Mouse (Mus musculus) CH12.LX (cell line): ENCODE results near the gene Hoxd11. TPM values are rescaled to one million over a fixed set of nuclear protein-coding genes. Genes with fewer than 3 reads are reported as not detected.

Experiments
- DNase-seq: peaks from one replicate; pipeline ENCODE4 v3.0.0-alpha.2; 2013; ENCODE audit errors: extremely low read depth
- H3K27ac ChIP-seq: 2 replicates; pipeline ENCODE4 v1.5.1; 2012; ENCODE audit warnings: low read depth, mild to moderate bottlenecking, control low read depth, moderate library complexity; ENCODE audit not compliant: insufficient read depth
- H3K27me3 ChIP-seq: replicated peaks from 2 replicates; pipeline ENCODE3; 2012; ENCODE audit warnings: inconsistent platforms
- H3K36me3 ChIP-seq, 2 experiments: replicated peaks in 1 of 2; 2 replicates each; pipeline versions ENCODE3 to v1.6.1; 2012; ENCODE audit warnings: inconsistent platforms in 1 of 2, low read length in 1 of 2, mild to moderate bottlenecking in 1 of 2, mixed read lengths in 1 of 2, moderate library complexity in 1 of 2; ENCODE audit not compliant: control insufficient read depth in 1 of 2, insufficient read depth in 1 of 2
- H3K4me1 ChIP-seq, 2 experiments: 2 replicates each; pipeline ENCODE4 v1.6.1; 2012; ENCODE audit warnings: inconsistent platforms in 1 of 2, moderate library complexity in 1 of 2; ENCODE audit not compliant: insufficient read depth in 2 of 2, control insufficient read depth in 1 of 2
- H3K4me2 ChIP-seq: 2 replicates; pipeline ENCODE4 v1.6.1; 2012; ENCODE audit warnings: low read depth, mild to moderate bottlenecking, control low read depth; ENCODE audit not compliant: poor library complexity, insufficient read depth, severe bottlenecking
- H3K4me3 ChIP-seq, 3 experiments: fragments of 150-350 bp in 1 of 3; sonication (generic) in 1 of 3; replicated peaks in 1 of 3; 2 replicates each; pipeline versions ENCODE3 to v1.5.1; 2011 to 2012; ENCODE audit warnings: low read depth in 2 of 3, low read length in 2 of 3, mild to moderate bottlenecking in 2 of 3, moderate library complexity in 2 of 3, control low read depth in 1 of 3, improper control_type of control experiment in 1 of 3, inconsistent platforms in 1 of 3, mixed read lengths in 1 of 3; ENCODE audit not compliant: poor library complexity in 1 of 3
- H3K79me2 ChIP-seq: replicated peaks from 2 replicates; pipeline ENCODE4 v1.6.1; 2012; ENCODE audit warnings: mild to moderate bottlenecking, moderate library complexity; ENCODE audit not compliant: control insufficient read depth, poor library complexity, insufficient read depth, severe bottlenecking; ENCODE audit errors: extremely low read depth
- H3K9ac ChIP-seq: 2 replicates; pipeline ENCODE4 v1.6.1; 2012; ENCODE audit warnings: low read depth, mild to moderate bottlenecking, control low read depth, moderate library complexity; ENCODE audit not compliant: insufficient read depth
- H3K9me3 ChIP-seq: replicated peaks from 2 replicates; pipeline ENCODE3; 2012; ENCODE audit warnings: low read length, inconsistent platforms, mixed read lengths
- E2F4 ChIP-seq: IDR thresholded peaks from 2 replicates; pipeline ENCODE4 v1.6.1; 2011; ENCODE audit warnings: low read depth, low read length, improper control_type of control experiment; ENCODE audit not compliant: insufficient replicate concordance
- ELF1 ChIP-seq: IDR thresholded peaks from 2 replicates; pipeline ENCODE4 v1.6.1; 2014; ENCODE audit warnings: low read depth, mild to moderate bottlenecking, inconsistent platforms, low read length, improper control_type of control experiment
- ETS1 ChIP-seq: conservative IDR thresholded peaks from 2 replicates; pipeline ENCODE4 v1.6.1; 2012; ENCODE audit warnings: low read depth, mild to moderate bottlenecking, inconsistent platforms, low read length, improper control_type of control experiment, moderate library complexity
- GABPA ChIP-seq: IDR thresholded peaks from 2 replicates; pipeline ENCODE4 v1.6.1; 2012; ENCODE audit warnings: low read depth, low read length, improper control_type of control experiment, inconsistent platforms; ENCODE audit not compliant: insufficient replicate concordance
- HCFC1 ChIP-seq: IDR thresholded peaks from 2 replicates; pipeline ENCODE4 v1.6.1; 2012; ENCODE audit warnings: low read depth, mild to moderate bottlenecking, inconsistent platforms, low read length, improper control_type of control experiment
- JUND ChIP-seq: conservative IDR thresholded peaks from 2 replicates; pipeline ENCODE4 v1.6.1; 2011; ENCODE audit warnings: low read depth, low read length, improper control_type of control experiment
- KAT2A ChIP-seq: IDR thresholded peaks from 2 replicates; pipeline ENCODE4 v1.6.1; 2012; ENCODE audit warnings: low read length, improper control_type of control experiment, inconsistent platforms; ENCODE audit not compliant: insufficient replicate concordance
- MAX ChIP-seq: IDR thresholded peaks from 2 replicates; pipeline ENCODE4 v1.6.1; 2011; ENCODE audit warnings: low read length, improper control_type of control experiment
- MAZ ChIP-seq: IDR thresholded peaks from 2 replicates; pipeline ENCODE4 v1.6.1; 2012; ENCODE audit warnings: low read depth, mild to moderate bottlenecking, inconsistent platforms, low read length, improper control_type of control experiment, moderate library complexity
- MYC ChIP-seq: IDR thresholded peaks from 2 replicates; pipeline ENCODE4 v1.6.1; 2011; ENCODE audit warnings: low read depth, mild to moderate bottlenecking, improper control_type of control experiment, low read length
- PAX5 ChIP-seq: IDR thresholded peaks from 2 replicates; pipeline ENCODE4 v1.6.1; 2012; ENCODE audit warnings: low read length, inconsistent platforms, mixed read lengths
- POLR2A ChIP-seq: IDR thresholded peaks from 2 replicates; pipeline ENCODE4 v1.6.1; 2011; ENCODE audit warnings: low read depth, mild to moderate bottlenecking, improper control_type of control experiment, low read length
- RAD21 ChIP-seq: IDR thresholded peaks from 2 replicates; pipeline ENCODE4 v1.6.1; 2011; ENCODE audit warnings: low read depth, mild to moderate bottlenecking, low read length, improper control_type of control experiment, moderate library complexity
- TCF12 ChIP-seq: IDR thresholded peaks from 2 replicates; pipeline ENCODE4 v1.6.1; 2014; ENCODE audit warnings: low read depth, mild to moderate bottlenecking, inconsistent platforms, low read length, improper control_type of control experiment
- USF2 ChIP-seq: conservative IDR thresholded peaks from 2 replicates; pipeline ENCODE4 v1.6.1; 2011; ENCODE audit warnings: low read depth, low read length, improper control_type of control experiment
- ZKSCAN1 ChIP-seq: IDR thresholded peaks from 2 replicates; pipeline ENCODE4 v1.6.1; 2012; ENCODE audit warnings: low read depth, inconsistent platforms, low read length, improper control_type of control experiment, borderline replicate concordance
- dilution Hi-C: fragments of 300-500 bp; cut with MboI; formaldehyde crosslinking; loops from 2 replicates; pipeline ENCODE4 v1.14.3; 2020; ENCODE audit warnings: low sequenced_read_pairs; ENCODE audit not compliant: extremely low pct_unique_long_range_greater_than_20kb, extremely low pct_ligation_motif_present
- in situ Hi-C: fragments of 300-500 bp; cut with MboI; formaldehyde crosslinking; loops from 3 replicates; pipeline ENCODE4 v1.14.3; 2019; ENCODE audit warnings: low sequenced_read_pairs, low pct_ligation_motif_present, low pct_unique_long_range_greater_than_20kb, mixed read lengths
- polyA plus RNA-seq: library from polyadenylated mRNA; unstranded; fragments of >175 nt; gene quantifications from 2 replicates; pipeline ENCODE4 v1.2.1, GENCODE M21; 2012; ENCODE audit warnings: low read depth; ENCODE audit not compliant: insufficient read length
- total RNA-seq, 2 experiments: library from RNA; depleted of rRNA; stranded (reverse); fragments of 300-350 nt in 1 of 2; fragments of >200 nt in 1 of 2; gene quantifications; 2 replicates each; pipeline ENCODE4 v1.2.3; 2012 to 2014

The Hoxd11 gene
- total and polyA plus RNA-seq, 3 experiments = not detected

- Histone ChIP-seq H3K9ac (peak overlapping the region; percentile 71), H3K4me3 (peak overlapping the region; percentile 61 to 96 (median 66)), H3K9me3 (peaks cover 6% of the 10 kb centered on the region), H3K27ac (peak overlapping the region; percentile 56; the same call in 1 of the 2 replicates), H3K36me3 (peaks cover 28 to 32% of the 10 kb centered on the region in 2 experiments), H3K79me2 (peaks cover 60% of the 10 kb centered on the region), H3K4me1 (peaks cover 10 to 55% of the 10 kb centered on the region in 2 experiments), H3K27me3 (no peaks in the 10 kb centered on the region), H3K4me2 (peak overlapping the region; percentile 86; the same call in 1 of the 2 replicates)
- dilution Hi-C loops = no loop called here
- DNase-seq = no peak
- no peak for TF ChIP-seq E2F4
- TF ChIP-seq MAZ = no peak
- TF ChIP-seq ETS1 = no peak
- TF ChIP-seq MYC = no peak
- TF ChIP-seq MAX = no peak
- TF ChIP-seq PAX5 = no peak
- no peak for TF ChIP-seq GABPA
- no peak for TF ChIP-seq ZKSCAN1
- in situ Hi-C loops = loop anchor here (10.0 kb wide), 1 partner anchor 330 kb away; no protein-coding TSS in a partner anchor
These were observed 45.8 kb downstream of the Hoxd11 start for GRCm38 (mm10) chr2:74725171-74725570.

GRCm38 (mm10) chr2:74726551-74726950, 47.2 kb downstream of the Hoxd11 start, which contains the start of gene Gm28230:
TSS of gene Gm28230 (plus strand) at chr2:74726728.
- in situ Hi-C loops = loop anchor here (10.0 kb wide), 1 partner anchor 328 kb away; no protein-coding TSS in a partner anchor
- H3K9me3 ChIP-seq = peaks cover 6% of the 10 kb centered on the region
- peak within 1 kb of the TSS; percentile 71 for H3K9ac ChIP-seq
- peak within 1 kb of the TSS; percentile 5 to 66 (median 8) for H3K4me3 ChIP-seq
- H3K27me3 ChIP-seq = no peaks in the 10 kb centered on the region
- H3K79me2 ChIP-seq = peaks cover 65% of the 10 kb centered on the region
- H3K4me2 ChIP-seq = peak within 1 kb of the TSS; percentile 86
- no peak for DNase-seq
- TF ChIP-seq USF2 (no peak), JUND (no peak), E2F4 (no peak), HCFC1 (no peak), MAX (no peak), KAT2A (no peak), TCF12 (no peak), RAD21 (no peak), POLR2A (no peak), ELF1 (no peak)
- TF ChIP-seq, all 38 proteins: peak for 0
- Histone ChIP-seq H3K27ac (no peak within 1 kb of the TSS), H3K4me1 (peaks cover 4 to 55% of the 10 kb centered on the region in 2 experiments; a peak in 2 of 4 replicates), H3K36me3 (peaks cover 28 to 32% of the 10 kb centered on the region in 2 experiments)
- dilution Hi-C loops = no loop called here
